Mouse (Mus musculus): ENCODE measurements around the gene Tmem45b. TPM values are rescaled to one million over a fixed set of nuclear protein-coding genes. Genes with fewer than 3 reads are reported as not detected.

Tmem45b gene
- polyA plus RNA-seq, 1 experiment = 553 TPM

DNA sequence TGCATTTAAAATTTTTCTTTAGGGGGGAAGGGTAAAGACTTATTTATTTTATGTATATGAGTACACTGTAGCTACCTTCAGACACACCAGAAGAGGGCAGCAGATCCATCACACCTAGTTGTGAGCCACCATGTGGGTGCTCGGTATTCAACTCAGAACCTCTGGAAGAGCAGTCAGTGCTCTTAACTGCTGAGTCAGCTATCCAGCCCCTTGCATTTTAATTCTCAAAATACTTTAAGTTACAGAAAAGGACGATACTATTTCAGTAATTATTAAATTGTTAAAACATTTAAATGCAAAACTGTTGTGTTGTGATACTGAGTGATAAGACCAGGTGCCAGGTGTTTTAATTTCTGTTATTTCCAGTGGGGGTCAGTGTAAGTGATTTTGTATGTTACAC lies 60.0 kb downstream of the Tmem45b start:
- DNase-seq (ENCODE audit: low read depth) = no peak

DNA sequence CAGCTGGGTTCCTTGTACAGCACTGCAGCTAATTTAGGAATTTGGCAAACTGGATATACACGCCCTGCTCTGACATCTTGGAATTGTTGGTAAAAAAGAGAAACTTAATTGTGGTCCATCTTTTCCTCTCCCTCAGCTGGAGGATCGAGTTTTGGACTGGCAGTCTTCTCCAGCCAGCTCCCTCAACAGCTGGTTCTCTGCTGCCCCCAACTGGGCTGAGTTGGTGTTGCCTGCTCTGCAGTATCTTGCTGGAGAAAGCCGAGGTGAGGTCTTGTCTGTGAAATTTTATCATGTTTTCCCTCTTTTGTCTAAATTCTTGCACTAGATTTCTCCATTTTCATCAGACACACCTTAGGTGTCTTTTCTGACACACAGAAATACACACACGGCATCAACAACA lies 63.8 kb downstream of the Tmem45b start:
- no peak for DNase-seq (ENCODE audit: low read depth)

DNA sequence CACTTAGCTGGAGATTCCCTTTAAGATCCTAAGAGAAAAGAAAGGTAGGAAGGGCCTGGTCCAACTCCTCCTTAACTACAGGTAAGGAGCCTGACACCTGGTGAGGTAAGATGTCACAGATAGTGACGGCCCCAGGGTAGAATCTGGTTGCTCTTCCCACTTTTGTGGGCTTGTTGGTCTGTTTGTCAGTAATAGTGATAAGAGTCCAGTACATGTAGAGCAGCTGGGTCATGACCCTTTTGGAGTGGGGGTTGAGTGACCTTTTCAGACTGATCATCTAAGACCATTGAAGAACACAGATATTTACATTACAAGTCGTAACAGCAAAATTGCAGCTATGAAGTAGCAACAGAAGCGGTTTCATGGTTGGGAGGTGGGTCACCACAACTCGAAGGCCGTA lies 77.1 kb downstream of the Tmem45b start:
- DNase-seq (ENCODE audit: low read depth) = no peak

DNA sequence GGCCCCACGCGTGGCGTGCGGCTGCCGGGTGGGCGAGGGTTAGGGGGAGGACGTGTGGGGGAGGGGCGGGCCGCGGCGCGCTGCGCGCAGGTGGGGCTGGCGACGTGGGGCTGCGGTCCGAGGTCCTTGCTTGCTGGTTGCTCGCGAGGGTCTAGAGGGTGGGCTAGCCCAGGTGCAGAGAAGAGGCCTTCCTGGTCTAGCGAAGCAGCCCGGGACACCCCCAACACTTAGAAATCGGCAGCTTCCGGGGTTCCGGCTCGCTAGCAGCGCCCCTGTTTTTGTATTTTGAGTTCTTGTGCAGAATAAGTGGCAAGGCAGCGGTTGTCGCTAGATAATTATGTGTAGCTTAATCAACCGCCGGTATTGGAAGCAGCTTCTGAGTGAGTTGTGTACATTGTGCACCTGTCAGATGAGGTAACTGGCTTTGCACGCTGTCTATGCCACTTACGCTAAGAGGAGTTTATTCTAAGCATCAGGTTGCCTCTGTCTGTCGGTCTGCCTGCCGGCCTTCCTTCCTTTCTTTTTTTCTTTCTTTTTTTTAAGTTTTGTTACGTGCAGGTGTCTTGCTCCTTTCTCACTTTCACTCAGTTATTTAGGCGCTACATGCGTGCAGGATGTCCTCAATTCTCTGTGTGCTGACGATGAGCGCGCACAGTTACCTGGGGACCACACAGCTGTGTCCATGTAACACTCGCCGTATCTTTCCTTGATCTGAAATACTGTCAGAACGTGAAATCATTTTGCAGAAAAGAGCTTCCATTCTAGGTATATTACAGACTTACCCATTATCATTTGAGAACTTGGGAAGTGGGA lies 77.7 kb downstream of the Tmem45b start:
- no peak for DNase-seq (ENCODE audit: low read depth)

DNA sequence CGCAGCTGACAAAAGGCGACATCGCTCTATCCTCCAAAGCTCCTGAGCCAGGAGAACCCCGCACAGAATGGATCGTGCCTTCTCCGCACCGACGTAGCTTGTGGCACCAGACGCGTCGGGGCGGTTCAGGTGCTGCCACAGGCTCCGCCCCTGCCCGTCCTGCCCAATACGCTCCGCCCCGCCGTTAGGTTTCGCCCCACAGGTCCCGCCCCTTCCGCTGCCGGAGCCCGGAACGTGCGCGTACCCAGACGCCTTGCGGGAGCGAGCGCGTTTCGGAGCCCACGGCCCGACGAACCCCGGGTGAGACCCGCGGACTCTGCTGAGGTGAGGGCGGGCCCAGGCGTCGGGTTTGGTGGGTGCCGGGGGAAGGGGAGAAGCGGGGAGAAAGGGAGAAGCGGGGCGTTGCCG lies 78.3 kb downstream of the Tmem45b start, which contains the start of gene Nfrkb:
Gene Nfrkb, plus strand, starts transcription at position 246 of the 408 bp plus-strand sequence.
- DNase-seq (ENCODE audit: low read depth) = no peak

DNA sequence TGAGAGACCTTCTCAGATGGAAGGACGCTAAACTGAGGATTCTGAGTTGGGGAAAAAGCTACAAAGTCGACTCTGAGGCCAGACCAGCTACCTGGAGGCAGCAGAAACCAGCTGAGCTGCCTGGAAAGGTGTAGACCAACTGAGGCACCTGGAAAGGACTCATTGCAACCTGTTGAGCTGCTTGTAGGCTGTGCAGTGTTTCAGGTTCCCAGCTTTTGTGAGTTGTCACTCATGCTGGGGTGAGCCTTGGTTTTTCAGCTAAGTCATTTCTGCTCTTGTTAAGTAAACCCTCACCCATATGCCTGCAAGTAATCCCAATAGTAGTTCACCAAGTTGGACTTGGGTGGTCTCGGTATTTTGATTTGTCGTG lies 78.8 kb downstream of the Tmem45b start:
- DNase-seq (ENCODE audit: low read depth) = no peak

DNA sequence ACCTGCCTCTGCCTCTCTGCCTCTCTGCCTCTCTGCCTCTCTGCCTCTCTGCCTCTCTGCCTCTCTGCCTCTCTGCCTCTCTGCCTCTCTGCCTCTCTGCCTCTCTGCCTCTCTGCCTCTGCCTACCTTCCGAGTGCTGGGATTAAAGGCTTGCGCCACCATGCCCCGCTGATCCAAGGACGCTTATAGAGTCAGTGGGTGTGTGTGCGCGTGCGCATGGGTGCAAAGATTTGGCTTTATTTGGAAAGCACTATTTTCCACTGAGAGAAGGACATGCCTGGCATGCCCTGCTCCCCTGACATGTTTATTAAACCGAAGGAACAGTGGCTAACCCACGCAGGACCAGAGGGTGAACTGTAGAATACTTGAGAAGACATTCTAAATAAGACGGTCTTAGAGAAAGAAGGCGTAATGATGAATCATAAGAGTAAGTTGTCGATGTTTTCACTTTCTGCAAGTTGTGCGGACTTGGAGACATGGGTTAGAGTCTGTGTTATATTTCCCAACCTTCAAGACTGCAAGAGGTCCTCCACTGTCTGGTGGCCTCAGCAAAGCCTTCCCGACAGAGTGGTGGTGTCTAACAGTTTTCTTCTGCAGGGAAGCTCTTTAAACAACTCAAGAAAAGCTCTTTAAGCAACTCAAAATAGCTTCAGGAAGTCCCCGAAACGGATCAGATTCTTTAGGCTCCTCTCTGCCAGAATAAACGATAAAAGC lies 79.3 kb downstream of the Tmem45b start:
- no peak for DNase-seq (ENCODE audit: low read depth)

DNA sequence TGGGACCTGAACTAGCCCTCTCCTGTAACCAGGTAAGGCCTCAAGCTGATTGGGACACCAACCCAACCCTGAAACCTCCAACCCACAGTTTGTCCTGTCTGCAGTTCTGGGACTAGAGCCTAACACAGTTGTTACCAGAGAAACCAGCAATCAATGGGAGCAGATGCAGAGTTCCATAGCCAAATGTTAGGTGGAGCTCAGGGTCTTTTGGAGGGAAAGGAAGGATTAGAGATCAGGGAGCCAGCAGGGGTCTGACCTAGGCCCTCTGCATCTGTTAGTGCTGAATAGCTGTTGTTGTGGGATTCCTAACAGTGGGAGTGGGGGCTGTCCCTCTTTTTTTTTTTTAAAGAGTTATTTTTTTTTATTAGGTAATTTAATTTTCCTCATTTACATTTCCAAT lies 87.6 kb downstream of the Tmem45b start:
- no peak for DNase-seq (ENCODE audit: low read depth)

Other genes starting within 250 kb of the Tmem45b start
- gene Prdm10, start 183.9 kb downstream of the Tmem45b start, polyA plus RNA-seq (2012; rRNA removed) = 6.3 and 6.9 TPM in 2 replicates
- gene Nfrkb, start 78.3 kb downstream of the Tmem45b start, polyA plus RNA-seq (2012; rRNA removed) = 22.7 and 23.0 TPM in 2 replicates